Mouse (Mus musculus): Measurements from ENCODE around the gene Zfp422.

- TF ChIP-seq CTCF (IDR thresholded peaks at IDR 0.05) (no peak), EP300 (IDR thresholded peaks at IDR 0.05; ENCODE audit: insufficient read depth, low read depth, low read length) (no peak)
Measured at GRCm38 (mm10) chr6:116638871-116639270, 10.1 kb upstream of the Zfp422 start.

All from heart, adult 2 months (tissue).